Mouse (Mus musculus) kidney, postnatal 0 days (tissue): ENCODE results near the gene Cmip. TPM values are rescaled to one million over a fixed set of nuclear protein-coding genes. Genes with fewer than 3 reads are reported as not detected.
A peak's percentile ranks its signal among the peaks of the same experiment; 100 is the strongest.

Experiments
- ATAC-seq: fragments of 200-750 bp; cut with Nextera tagmentation; replicated peaks from 2 replicates; pipeline ENCODE4 v1.8.0; 2017; ENCODE audit warnings: low read depth, moderate number of reproducible peaks, moderate TSS enrichment, moderate library complexity; ENCODE audit not compliant: low FRiP score
- DNase-seq: peaks from one replicate; pipeline ENCODE4 v3.0.0-alpha.2; 2016; ENCODE audit warnings: low spot score
- H3K27ac ChIP-seq: fragments of 300-500 bp; sonication (generic); 2 replicates; pipeline ENCODE4 v1.5.1; 2014; ENCODE audit warnings: mild to moderate bottlenecking
- H3K27me3 ChIP-seq: fragments of 300-500 bp; sonication (generic); 2 replicates; pipeline ENCODE4 v1.6.1; 2014; ENCODE audit warnings: low read length, mixed read lengths; ENCODE audit not compliant: insufficient read depth
- H3K36me3 ChIP-seq: fragments of 300-500 bp; sonication (generic); 2 replicates; pipeline ENCODE4 v1.6.1; 2014; ENCODE audit warnings: low read length, mixed read lengths; ENCODE audit not compliant: insufficient read depth
- H3K4me1 ChIP-seq: fragments of 300-500 bp; sonication (generic); replicated peaks from 2 replicates; pipeline ENCODE4 v1.6.1; 2014; ENCODE audit warnings: antibody characterized with exemption, low read length, mixed read lengths; ENCODE audit not compliant: insufficient read depth
- H3K4me2 ChIP-seq: fragments of 300-500 bp; sonication (generic); 2 replicates; pipeline ENCODE4 v1.6.1; 2014; ENCODE audit warnings: mild to moderate bottlenecking, low read length, moderate library complexity, mixed read lengths
- H3K4me3 ChIP-seq: fragments of 300-500 bp; sonication (generic); replicated peaks from 2 replicates; pipeline ENCODE4 v1.5.1; 2014; ENCODE audit warnings: low read depth, low read length
- H3K9ac ChIP-seq: fragments of 300-500 bp; sonication (generic); 2 replicates; pipeline ENCODE4 v1.6.1; 2014; ENCODE audit warnings: low read depth, low read length
- H3K9me3 ChIP-seq: fragments of 300-500 bp; sonication (generic); replicated peaks from 2 replicates; pipeline ENCODE4 v1.6.1; 2016; ENCODE audit warnings: low read length, inconsistent platforms, mixed read lengths
- CTCF ChIP-seq: IDR thresholded peaks from 2 replicates; pipeline ENCODE4 v1.5.1; 2016; ENCODE audit warnings: antibody characterized with exemption, low read depth, mild to moderate bottlenecking, moderate library complexity
- WGBS: fragments of 180-500 bp; shearing (Covaris S2); extraction: QIAGEN DNeasy Blood & Tissue Kit; methylation state at CpG from one replicate; pipeline ENCODE4 v1.1.7; 2014; 5-methylcytosine and 5-hydroxymethylcytosine counted together
- polyA plus RNA-seq: library from polyadenylated mRNA; unstranded; fragments of >200 nt; fragmentation: Nextera tagmentation; extraction: Ambion mirVana; gene quantifications from 2 replicates; pipeline ENCODE4 v1.2.1, GENCODE M21; 2015

Cmip gene
- polyA plus RNA-seq, 1 experiment from 2014 or later: 36.8 TPM

- no peak for DNase-seq
- 47% methylated on average over 4 of the region's 4 CpGs for WGBS
- no peaks in the 10 kb centered on the region for H3K27me3 ChIP-seq
- no peak for TF ChIP-seq CTCF
- no peak overlapping the region for H3K4me3 ChIP-seq
- H3K36me3 ChIP-seq: no peaks in the 10 kb centered on the region
- no peaks in the 10 kb centered on the region for H3K9me3 ChIP-seq
- H3K9ac ChIP-seq: no peak overlapping the region
- peaks cover 21% of the 10 kb centered on the region for H3K4me1 ChIP-seq
- no peak overlapping the region for H3K4me2 ChIP-seq
- peak overlapping the region; percentile 75; the same call in 1 of the 2 replicates for H3K27ac ChIP-seq
- ATAC-seq: peak; percentile 75
Observed at GRCm38 (mm10) chr8:117347556-117347955, 90.7 kb downstream of the Cmip start.

GRCm38 (mm10) chr8:117348718-117349394 is 92.0 kb downstream of the Cmip start:
- Histone ChIP-seq H3K9me3 (no peaks in the 10 kb centered on the region), H3K36me3 (no peaks in the 10 kb centered on the region), H3K4me1 (peaks cover 17% of the 10 kb centered on the region), H3K9ac (no peak overlapping the region), H3K4me2 (no peak overlapping the region), H3K27ac (peak overlapping the region; percentile 75), H3K27me3 (no peaks in the 10 kb centered on the region), H3K4me3 (no peak overlapping the region)
- TF ChIP-seq CTCF: no peak
- ATAC-seq: no peak
- WGBS: 43% methylated on average over 11 of the region's 11 CpGs
- DNase-seq: no peak

- Histone ChIP-seq H3K4me3 (no peak overlapping the region), H3K27me3 (no peaks in the 10 kb centered on the region), H3K4me2 (no peak overlapping the region), H3K4me1 (peaks cover 15% of the 10 kb centered on the region), H3K27ac (no peak overlapping the region), H3K9me3 (no peaks in the 10 kb centered on the region), H3K9ac (no peak overlapping the region), H3K36me3 (no peaks in the 10 kb centered on the region)
- no peak for TF ChIP-seq CTCF
- WGBS: 87% methylated on average over 4 of the region's 4 CpGs
- ATAC-seq: no peak
- DNase-seq: no peak
Observed at GRCm38 (mm10) chr8:117349541-117349940, 92.7 kb downstream of the Cmip start.

- H3K27ac ChIP-seq: no peak overlapping the region
- no peak for DNase-seq
- H3K27me3 ChIP-seq: no peaks in the 10 kb centered on the region
- no peak for ATAC-seq
- H3K4me1 ChIP-seq: peaks cover 24% of the 10 kb centered on the region
- no peak overlapping the region for H3K4me2 ChIP-seq
- no peaks in the 10 kb centered on the region for H3K36me3 ChIP-seq
- no peak overlapping the region for H3K4me3 ChIP-seq
- no peak for TF ChIP-seq CTCF
- no peaks in the 10 kb centered on the region for H3K9me3 ChIP-seq
- WGBS: 86% methylated on average over 4 of the region's 4 CpGs
- H3K9ac ChIP-seq: no peak overlapping the region
Observed at GRCm38 (mm10) chr8:117352098-117352497, 95.2 kb downstream of the Cmip start.

GRCm38 (mm10) chr8:117355111-117355831 is 98.4 kb downstream of the Cmip start:
- Histone ChIP-seq H3K4me3 (no peak overlapping the region), H3K27ac (0 out of 2 replicates have a peak overlapping the region, but pooled peaks have one; percentile 10), H3K4me2 (no peak overlapping the region), H3K4me1 (peaks cover 20% of the 10 kb centered on the region), H3K9ac (no peak overlapping the region), H3K9me3 (no peaks in the 10 kb centered on the region), H3K36me3 (no peaks in the 10 kb centered on the region), H3K27me3 (no peaks in the 10 kb centered on the region)
- WGBS: 53% methylated on average over 12 of the region's 12 CpGs
- TF ChIP-seq CTCF: no peak
- peak; percentile 31; the same call in 1 of the 2 replicates for ATAC-seq
- DNase-seq: peak; percentile 61

GRCm38 (mm10) chr8:117356109-117356672 is 99.3 kb downstream of the Cmip start:
- H3K36me3 ChIP-seq: no peaks in the 10 kb centered on the region
- no peak overlapping the region for H3K4me2 ChIP-seq
- H3K4me3 ChIP-seq: no peak overlapping the region
- 65% methylated on average over 13 of the region's 13 CpGs for WGBS
- H3K27me3 ChIP-seq: no peaks in the 10 kb centered on the region
- H3K27ac ChIP-seq: 0 out of 2 replicates have a peak overlapping the region, but pooled peaks have one; percentile 10
- DNase-seq (no peak), ATAC-seq (no peak)
- peaks cover 28% of the 10 kb centered on the region for H3K4me1 ChIP-seq
- no peak overlapping the region for H3K9ac ChIP-seq
- TF ChIP-seq CTCF: no peak
- no peaks in the 10 kb centered on the region for H3K9me3 ChIP-seq
